Mouse (Mus musculus): ENCODE results near the gene Hmmr. TPM values are rescaled to one million over a fixed set of nuclear protein-coding genes. Genes with fewer than 3 reads are reported as not detected.
"Not testable (repeated sequence)": the region's sequence is repeated elsewhere in the genome, so short reads cannot be mapped to it uniquely, and the experiment has no call there.

Gene Hmmr
- total RNA-seq (2022): under 1 TPM in 3 of 4 experiments, not detected in 1; 0.09 to 0.25 (median 0.20) TPM

GRCm38 (mm10) chr11:40733339-40734174 lies at the start of gene Hmmr, which contains the start of gene Nudcd2:
Gene Hmmr, minus strand, starts transcription at chr11:40733422.
Gene Nudcd2, plus strand, starts transcription at chr11:40733667.
- DNase-seq (ENCODE audit: low spot score): peak; percentile 96

GRCm38 (mm10) chr11:40781857-40782256 lies 48.6 kb upstream of the Hmmr start:
- no peak for DNase-seq (ENCODE audit: low spot score)

GRCm38 (mm10) chr11:40775315-40776269 lies 42.4 kb upstream of the Hmmr start:
- no peak for DNase-seq (ENCODE audit: low spot score)

GRCm38 (mm10) chr11:40764690-40765089 lies 31.5 kb upstream of the Hmmr start:
- no peak for DNase-seq (ENCODE audit: low spot score)

- DNase-seq (ENCODE audit: low spot score): no peak
Observed at GRCm38 (mm10) chr11:40763395-40763794, 30.2 kb upstream of the Hmmr start.

GRCm38 (mm10) chr11:40759896-40760295 lies 26.7 kb upstream of the Hmmr start:
- DNase-seq (ENCODE audit: low spot score): no peak

GRCm38 (mm10) chr11:40755968-40756367 lies 22.7 kb upstream of the Hmmr start:
- no peak for DNase-seq (ENCODE audit: low spot score)

- DNase-seq (ENCODE audit: low spot score): peak; percentile 97
Observed at GRCm38 (mm10) chr11:40755109-40755627, 21.9 kb upstream of the Hmmr start, which contains the start of gene Ccng1. Gene Ccng1, minus strand, starts transcription at chr11:40755311.

GRCm38 (mm10) chr11:40754664-40755107 lies 21.5 kb upstream of the Hmmr start:
- no peak for DNase-seq (ENCODE audit: low spot score)

GRCm38 (mm10) chr11:40753836-40754235 lies 20.6 kb upstream of the Hmmr start:
- peak; percentile 39 for DNase-seq (ENCODE audit: low spot score)

GRCm38 (mm10) chr11:40747716-40748115 lies 14.5 kb upstream of the Hmmr start:
- DNase-seq (ENCODE audit: low spot score): no peak

- DNase-seq (ENCODE audit: low spot score): no peak
Observed at GRCm38 (mm10) chr11:40746361-40746760, 13.1 kb upstream of the Hmmr start.

- DNase-seq (ENCODE audit: low spot score): no peak
Observed at GRCm38 (mm10) chr11:40744348-40744747, 11.1 kb upstream of the Hmmr start.

- DNase-seq (ENCODE audit: low spot score): no peak
Observed at GRCm38 (mm10) chr11:40741605-40742262, 8.5 kb upstream of the Hmmr start.

GRCm38 (mm10) chr11:40737369-40737768 lies 4.1 kb upstream of the Hmmr start:
- no peak for DNase-seq (ENCODE audit: low spot score)

GRCm38 (mm10) chr11:40734251-40734752 lies 1.1 kb upstream of the Hmmr start:
- no peak for DNase-seq (ENCODE audit: low spot score)

GRCm38 (mm10) chr11:40732997-40733338 lies 254 bp downstream of the Hmmr start:
- DNase-seq (ENCODE audit: low spot score): no peak

- no peak for DNase-seq (ENCODE audit: low spot score)
Observed at GRCm38 (mm10) chr11:40718324-40718723, 14.9 kb downstream of the Hmmr start.

- DNase-seq (ENCODE audit: low spot score): no peak
Observed at GRCm38 (mm10) chr11:40715524-40715923, 17.7 kb downstream of the Hmmr start.

GRCm38 (mm10) chr11:40713858-40714257 lies 19.4 kb downstream of the Hmmr start:
- DNase-seq (ENCODE audit: low spot score): peak; percentile 6

- not testable (repeated sequence) for DNase-seq (ENCODE audit: low spot score)
Observed at GRCm38 (mm10) chr11:40709899-40710298, 23.3 kb downstream of the Hmmr start.
